Comparison of ENCODE assay signal across 20 mouse cellular contexts in the genomic region with DNA sequence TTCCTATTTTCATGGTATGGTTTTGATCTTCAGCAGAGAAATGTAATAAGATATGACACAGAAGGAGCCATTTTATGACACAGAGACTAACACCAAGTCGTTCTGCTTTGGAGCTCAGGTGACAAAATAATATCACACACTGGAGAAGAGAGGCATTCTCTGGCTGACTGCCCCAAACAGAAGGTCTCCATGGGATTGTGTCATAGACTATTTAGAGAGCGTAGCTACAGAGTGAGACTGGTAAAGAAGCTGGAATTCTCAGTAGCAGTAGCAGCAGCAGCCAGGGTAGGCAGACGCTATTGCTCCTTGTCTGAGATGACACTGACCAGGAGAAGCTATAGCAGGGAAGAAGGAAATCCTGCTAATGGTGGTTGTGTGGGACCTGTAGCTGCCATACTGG. TPM values are rescaled to one million over a fixed set of nuclear protein-coding genes. Genes with fewer than 3 reads are reported as not detected.
DNase-seq lines count a peak whose midpoint lies in the region; ATAC-seq and TF ChIP-seq lines count a peak whose summit lies in the region.
"Had no signal": no experiment of that assay in that cellular context is flagged by ENCODE, and none has a peak within 500 bp of the region (broad histone marks: within the 10 kb centered on the region; RNA-seq: fewer than 3 reads in every experiment).

No protein-coding gene starts in this region.

- TF ChIP-seq CTCF in heart, postnatal 0 days (IDR thresholded peaks at IDR 0.05; ENCODE audit: low read depth): no peak

- no peak overlapping the region for H3K9ac ChIP-seq in heart, postnatal 0 days (replicated peaks; ENCODE audit: low read depth, low read length)
- H3K9ac ChIP-seq: forebrain, embryonic 15.5 days; neural tube, embryonic 12.5 days had no signal

- 26% methylated on average over 3 of the region's 3 CpGs for WGBS in heart, postnatal 0 days

- peak; percentile 2 for DNase-seq in adrenal gland, postnatal 10 days
- DNase-seq in adrenal gland, postnatal 36 days: no peak
- DNase-seq in gastrocnemius, adult 18-20 months (ENCODE audit: low spot score): peak; percentile 57
- no peak for DNase-seq in gastrocnemius, postnatal 4 days (ENCODE audit: low spot score in 2 of 2)
- DNase-seq in brain, adult 2 months (ENCODE audit: low read depth, low spot score): peak; percentile 10
- peak; percentile 50 for DNase-seq in heart, postnatal 0 days (ENCODE audit: low spot score)
- DNase-seq in layer of hippocampus, postnatal 36 days: no peak
- no peak for DNase-seq in kidney, adult 11 months
- DNase-seq: cerebellum, adult 9-11 months; kidney, adult 9 months; kidney, postnatal 4 days; lung, adult 2 months; lung, postnatal 36 days had no signal

- TF ChIP-seq EP300 in heart, postnatal 0 days (IDR thresholded peaks at IDR 0.05; ENCODE audit: low read depth): no peak

- no peaks in the 10 kb centered on the region for H3K27me3 ChIP-seq in heart, postnatal 0 days (ENCODE audit: control insufficient read depth, insufficient read depth, low read length)

- H3K36me3 ChIP-seq in heart, postnatal 0 days (replicated peaks; ENCODE audit: control insufficient read depth, insufficient read depth, low read length): no peaks in the 10 kb centered on the region
- H3K36me3 ChIP-seq: forebrain, embryonic 15.5 days; G1E; hindbrain, embryonic 10.5 days; neural tube, embryonic 12.5 days had no signal

- peak; percentile 76 for ATAC-seq in heart, postnatal 0 days (ENCODE audit: insufficient read depth, low read depth)
- ATAC-seq: CD4-positive, CD25-positive, alpha-beta regulatory T cell, adult 4 months; forebrain, embryonic 15.5 days had no signal

- H3K27ac ChIP-seq in heart, postnatal 0 days (ENCODE audit: low read depth): no peak overlapping the region
- H3K27ac ChIP-seq: forebrain, embryonic 15.5 days; hindbrain, embryonic 10.5 days; neural tube, embryonic 12.5 days had no signal

- no peaks in the 10 kb centered on the region for H3K4me1 ChIP-seq in heart, postnatal 0 days (ENCODE audit: control insufficient read depth, insufficient read depth)
- H3K4me1 ChIP-seq: forebrain, embryonic 15.5 days; hindbrain, embryonic 10.5 days; neural tube, embryonic 12.5 days had no signal

- H3K4me3 ChIP-seq in heart, postnatal 0 days (ENCODE audit: low read depth, low read length): no peak overlapping the region
- H3K4me3 ChIP-seq: forebrain, embryonic 15.5 days; hindbrain, embryonic 10.5 days; neural tube, embryonic 12.5 days had no signal

- H3K9me3 ChIP-seq in heart, postnatal 0 days (replicated peaks; ENCODE audit: control insufficient read depth, low read length): no peaks in the 10 kb centered on the region
- H3K9me3 ChIP-seq: forebrain, embryonic 15.5 days; G1E; hindbrain, embryonic 10.5 days; neural tube, embryonic 12.5 days had no signal

- no peak overlapping the region for H3K4me2 ChIP-seq in heart, postnatal 0 days (ENCODE audit: low read depth, low read length)
- H3K4me2 ChIP-seq: forebrain, embryonic 15.5 days; liver, embryonic 11.5 days; neural tube, embryonic 12.5 days had no signal

RNA-seq across cellular contexts. Expression of a gene that starts 27.5 kb away (rescaled TPM):
- 10 to 100 TPM; 12.5 to 19.1 TPM for total RNA-seq in adrenal gland, postnatal 10 days (2021)
- 10 to 100 TPM; 18.5 to 27.6 TPM for total RNA-seq in adrenal gland, postnatal 36 days (2021)
- 10 to 100 TPM; 28.3 to 30.3 TPM for total RNA-seq in gastrocnemius, adult 18-20 months (2021)
- 10 to 100 TPM; 45.8 to 46.3 TPM for total RNA-seq in gastrocnemius, postnatal 4 days (2021)
- total RNA-seq in heart, postnatal 0 days (2014; rRNA removed; ENCODE audit: low replicate concordance): 0.46 and 3.8 TPM in 2 replicates
- 2.2 and 2.9 TPM in 2 replicates for polyA plus RNA-seq in heart, postnatal 0 days (2015; fragmentation: Nextera tagmentation; extraction: Ambion mirVana)
- total RNA-seq in layer of hippocampus, postnatal 36 days (2021): 10 to 100 TPM in 1 of 2 experiments, 1 to 10 TPM in 1; 9.3 to 10.8 TPM
- total RNA-seq: monocyte, adult 5-6 weeks had no signal
- polyA plus RNA-seq: CD4-positive, CD25-positive, alpha-beta regulatory T cell, adult 4 months; G1E had no signal

Comparison
In these comparisons a context has a peak if more than half of its experiments do, and no peak if none do; other contexts are left out.
1. DNase-seq: peak in adrenal gland, postnatal 10 days (single experiment), gastrocnemius, adult 18-20 months (single experiment), brain, adult 2 months (single experiment) and heart, postnatal 0 days (single experiment); none in adrenal gland, postnatal 36 days (0 of 2), gastrocnemius, postnatal 4 days (0 of 2), layer of hippocampus, postnatal 36 days (0 of 2) and kidney, adult 11 months (single experiment).